Mouse (Mus musculus): ENCODE measurements at regions not wholly inside any gene's neighbourhood (a gene's known extent, or its start where the extent isn't known, plus 50 kb on each side); places are given as distances from the start of the nearest gene placed in this dataset.

GRCm38 (mm10) chr10:99676557-99677098 lies 82.8 kb downstream of the Csl start:
- no peak for ATAC-seq (ENCODE audit: low read depth)
- Histone ChIP-seq H3K4me3 (ENCODE audit: low read length) (no peak overlapping the region), H3K36me3 (ENCODE audit: control insufficient read depth, insufficient read depth, low read length) (no peaks in the 10 kb centered on the region), H3K4me2 (ENCODE audit: low read depth, low read length) (no peak overlapping the region), H3K9me3 (ENCODE audit: control insufficient read depth, low read length) (no peaks in the 10 kb centered on the region), H3K27ac (ENCODE audit: low read length) (no peak overlapping the region), H3K4me1 (replicated peaks; ENCODE audit: control insufficient read depth, insufficient read depth, low read length) (peaks cover 2% of the 10 kb centered on the region; the same call in 1 of the 2 replicates), H3K27me3 (ENCODE audit: control insufficient read depth, insufficient read depth, low read depth, low read length) (no peaks in the 10 kb centered on the region), H3K9ac (ENCODE audit: low read length) (no peak overlapping the region)
- 59% methylated on average over 3 of the region's 3 CpGs for WGBS

GRCm38 (mm10) chr10:99678096-99678495 lies 81.4 kb downstream of the Csl start:
- H3K36me3 ChIP-seq (ENCODE audit: control insufficient read depth, insufficient read depth, low read length): no peaks in the 10 kb centered on the region
- no peak overlapping the region for H3K9ac ChIP-seq (ENCODE audit: low read length)
- ATAC-seq (ENCODE audit: low read depth): no peak
- H3K9me3 ChIP-seq (ENCODE audit: control insufficient read depth, low read length): no peaks in the 10 kb centered on the region
- peaks cover 5% of the 10 kb centered on the region; the same call in 1 of the 2 replicates for H3K4me1 ChIP-seq (replicated peaks; ENCODE audit: control insufficient read depth, insufficient read depth, low read length)
- H3K4me2 ChIP-seq (ENCODE audit: low read depth, low read length): no peak overlapping the region
- 84% methylated on average over 9 of the region's 9 CpGs for WGBS
- H3K4me3 ChIP-seq (ENCODE audit: low read length): no peak overlapping the region
- no peaks in the 10 kb centered on the region for H3K27me3 ChIP-seq (ENCODE audit: control insufficient read depth, insufficient read depth, low read depth, low read length)
- no peak overlapping the region for H3K27ac ChIP-seq (ENCODE audit: low read length)

GRCm38 (mm10) chr10:99679813-99680212 lies 79.6 kb downstream of the Csl start:
- 76% methylated on average over 6 of the region's 6 CpGs for WGBS
- ATAC-seq (ENCODE audit: low read depth): no peak

GRCm38 (mm10) chr10:99681932-99682331 lies 77.5 kb downstream of the Csl start:
- no peak for ATAC-seq (ENCODE audit: low read depth)
- no peaks in the 10 kb centered on the region for H3K36me3 ChIP-seq (ENCODE audit: control insufficient read depth, insufficient read depth, low read length)
- 62% methylated on average over 4 of the region's 4 CpGs for WGBS

More at GRCm38 (mm10) chr10:99679813-99680212, 79.6 kb downstream of the Csl start:
- H3K9me3 ChIP-seq (ENCODE audit: control insufficient read depth, low read length): no peaks in the 10 kb centered on the region
- no peaks in the 10 kb centered on the region for H3K27me3 ChIP-seq (ENCODE audit: control insufficient read depth, insufficient read depth, low read depth, low read length)
- no peak overlapping the region for H3K4me2 ChIP-seq (ENCODE audit: low read depth, low read length)
- no peak overlapping the region for H3K4me3 ChIP-seq (ENCODE audit: low read length)
- H3K27ac ChIP-seq (ENCODE audit: low read length): no peak overlapping the region
- H3K9ac ChIP-seq (ENCODE audit: low read length): no peak overlapping the region
- H3K36me3 ChIP-seq (ENCODE audit: control insufficient read depth, insufficient read depth, low read length): no peaks in the 10 kb centered on the region
- H3K4me1 ChIP-seq (replicated peaks; ENCODE audit: control insufficient read depth, insufficient read depth, low read length): peaks cover 5% of the 10 kb centered on the region; the same call in 1 of the 2 replicates

GRCm38 (mm10) chr10:99682350-99682749 lies 77.1 kb downstream of the Csl start:
- H3K4me1 ChIP-seq (replicated peaks; ENCODE audit: control insufficient read depth, insufficient read depth, low read length): peaks cover 5% of the 10 kb centered on the region; the same call in 1 of the 2 replicates
- no peak overlapping the region for H3K4me3 ChIP-seq (ENCODE audit: low read length)
- no peak overlapping the region for H3K4me2 ChIP-seq (ENCODE audit: low read depth, low read length)
- no peak overlapping the region for H3K9ac ChIP-seq (ENCODE audit: low read length)
- H3K9me3 ChIP-seq (ENCODE audit: control insufficient read depth, low read length): no peaks in the 10 kb centered on the region
- no peak for ATAC-seq (ENCODE audit: low read depth)
- H3K27me3 ChIP-seq (ENCODE audit: control insufficient read depth, insufficient read depth, low read depth, low read length): no peaks in the 10 kb centered on the region
- H3K36me3 ChIP-seq (ENCODE audit: control insufficient read depth, insufficient read depth, low read length): no peaks in the 10 kb centered on the region
- WGBS: 82% methylated on average over 9 of the region's 9 CpGs
- H3K27ac ChIP-seq (ENCODE audit: low read length): no peak overlapping the region

More at GRCm38 (mm10) chr10:99681932-99682331, 77.5 kb downstream of the Csl start:
- no peak overlapping the region for H3K4me2 ChIP-seq (ENCODE audit: low read depth, low read length)
- no peak overlapping the region for H3K4me3 ChIP-seq (ENCODE audit: low read length)
- no peaks in the 10 kb centered on the region for H3K27me3 ChIP-seq (ENCODE audit: control insufficient read depth, insufficient read depth, low read depth, low read length)
- no peaks in the 10 kb centered on the region for H3K9me3 ChIP-seq (ENCODE audit: control insufficient read depth, low read length)
- H3K27ac ChIP-seq (ENCODE audit: low read length): no peak overlapping the region
- peaks cover 5% of the 10 kb centered on the region; the same call in 1 of the 2 replicates for H3K4me1 ChIP-seq (replicated peaks; ENCODE audit: control insufficient read depth, insufficient read depth, low read length)
- H3K9ac ChIP-seq (ENCODE audit: low read length): no peak overlapping the region

GRCm38 (mm10) chr10:99683310-99683709 lies 76.1 kb downstream of the Csl start:
- Histone ChIP-seq H3K36me3 (ENCODE audit: control insufficient read depth, insufficient read depth, low read length) (no peaks in the 10 kb centered on the region), H3K4me2 (ENCODE audit: low read depth, low read length) (no peak overlapping the region), H3K27ac (ENCODE audit: low read length) (no peak overlapping the region), H3K9ac (ENCODE audit: low read length) (no peak overlapping the region), H3K4me3 (ENCODE audit: low read length) (no peak overlapping the region), H3K4me1 (replicated peaks; ENCODE audit: control insufficient read depth, insufficient read depth, low read length) (peaks cover 5% of the 10 kb centered on the region; the same call in 1 of the 2 replicates), H3K27me3 (ENCODE audit: control insufficient read depth, insufficient read depth, low read depth, low read length) (no peaks in the 10 kb centered on the region), H3K9me3 (ENCODE audit: control insufficient read depth, low read length) (no peaks in the 10 kb centered on the region)
- no peak for ATAC-seq (ENCODE audit: low read depth)
- 33% methylated on average over 3 of the region's 3 CpGs for WGBS

- ATAC-seq (ENCODE audit: low read depth): no peak
- H3K4me2 ChIP-seq (ENCODE audit: low read depth, low read length): no peak overlapping the region
- no peak overlapping the region for H3K4me3 ChIP-seq (ENCODE audit: low read length)
- H3K36me3 ChIP-seq (ENCODE audit: control insufficient read depth, insufficient read depth, low read length): no peaks in the 10 kb centered on the region
- H3K9me3 ChIP-seq (ENCODE audit: control insufficient read depth, low read length): no peaks in the 10 kb centered on the region
- 61% methylated on average over 5 of the region's 5 CpGs for WGBS
- H3K4me1 ChIP-seq (replicated peaks; ENCODE audit: control insufficient read depth, insufficient read depth, low read length): peaks cover 5% of the 10 kb centered on the region; the same call in 1 of the 2 replicates
- no peak overlapping the region for H3K9ac ChIP-seq (ENCODE audit: low read length)
- no peak overlapping the region for H3K27ac ChIP-seq (ENCODE audit: low read length)
- H3K27me3 ChIP-seq (ENCODE audit: control insufficient read depth, insufficient read depth, low read depth, low read length): no peaks in the 10 kb centered on the region
Measured at GRCm38 (mm10) chr10:99685911-99686310, 73.5 kb downstream of the Csl start.

- Histone ChIP-seq H3K27me3 (ENCODE audit: control insufficient read depth, insufficient read depth, low read depth, low read length) (no peaks in the 10 kb centered on the region), H3K9ac (ENCODE audit: low read length) (no peak overlapping the region), H3K4me3 (ENCODE audit: low read length) (no peak overlapping the region), H3K9me3 (ENCODE audit: control insufficient read depth, low read length) (no peaks in the 10 kb centered on the region), H3K36me3 (ENCODE audit: control insufficient read depth, insufficient read depth, low read length) (no peaks in the 10 kb centered on the region), H3K4me2 (ENCODE audit: low read depth, low read length) (no peak overlapping the region), H3K4me1 (replicated peaks; ENCODE audit: control insufficient read depth, insufficient read depth, low read length) (no peaks in the 10 kb centered on the region), H3K27ac (ENCODE audit: low read length) (no peak overlapping the region)
- WGBS: 47% methylated on average over 4 of the region's 4 CpGs
- no peak for ATAC-seq (ENCODE audit: low read depth)
Measured at GRCm38 (mm10) chr10:99687011-99687410, 72.4 kb downstream of the Csl start.

GRCm38 (mm10) chr10:99697696-99698095 lies 61.8 kb downstream of the Csl start:
- Histone ChIP-seq H3K9ac (ENCODE audit: low read length) (no peak overlapping the region), H3K4me2 (ENCODE audit: low read depth, low read length) (no peak overlapping the region), H3K4me3 (ENCODE audit: low read length) (no peak overlapping the region), H3K27ac (ENCODE audit: low read length) (no peak overlapping the region), H3K4me1 (replicated peaks; ENCODE audit: control insufficient read depth, insufficient read depth, low read length) (0 out of 2 replicates have a peak, but pooled peaks cover 2% of the 10 kb centered on the region), H3K27me3 (ENCODE audit: control insufficient read depth, insufficient read depth, low read depth, low read length) (no peaks in the 10 kb centered on the region), H3K36me3 (ENCODE audit: control insufficient read depth, insufficient read depth, low read length) (no peaks in the 10 kb centered on the region), H3K9me3 (ENCODE audit: control insufficient read depth, low read length) (no peaks in the 10 kb centered on the region)
- no peak for ATAC-seq (ENCODE audit: low read depth)
- WGBS: 77% methylated on average over 8 of the region's 8 CpGs

Data from lung, embryonic 16.5 days (tissue).